ENCODE assay signal across 23 mouse cellular contexts in genomic region chr7:49582551-49582950, GRCm38 (mm10). TPM values are rescaled to one million over a fixed set of nuclear protein-coding genes. Genes with fewer than 3 reads are reported as not detected.
"Had no signal": no experiment of that assay in that cellular context is flagged by ENCODE, and none has a peak within 500 bp of the region (broad histone marks: within the 10 kb centered on the region; RNA-seq: fewer than 3 reads in every experiment).

No protein-coding gene starts in this region.

- H3K9ac ChIP-seq: hindbrain, embryonic 12.5 days; liver, embryonic 12.5 days; midbrain, embryonic 15.5 days; neural tube, embryonic 12.5 days had no signal

- DNase-seq: kidney, adult 2 months; right cerebral cortex, adult 18-20 months; right cerebral cortex, postnatal 25 days; thymus, postnatal 36 days had no signal

- H3K4me2 ChIP-seq: hindbrain, embryonic 12.5 days; liver, embryonic 12.5 days; midbrain, embryonic 11.5 days; midbrain, embryonic 15.5 days; neural tube, embryonic 12.5 days had no signal

- H3K27ac ChIP-seq: hindbrain, embryonic 12.5 days; limb, embryonic 10.5 days; liver, embryonic 12.5 days; midbrain, embryonic 15.5 days; neural tube, embryonic 12.5 days had no signal

- H3K4me1 ChIP-seq: hindbrain, embryonic 12.5 days; limb, embryonic 10.5 days; liver, embryonic 12.5 days; megakaryocyte, embryonic 14.5 days; midbrain, embryonic 15.5 days; neural tube, embryonic 12.5 days had no signal

- H3K27me3 ChIP-seq: hindbrain, embryonic 12.5 days; liver, embryonic 12.5 days; megakaryocyte, embryonic 14.5 days; midbrain, embryonic 15.5 days; neural tube, embryonic 12.5 days had no signal

- H3K9me3 ChIP-seq: hindbrain, embryonic 12.5 days; limb, embryonic 10.5 days; liver, embryonic 12.5 days; midbrain, embryonic 15.5 days; neural tube, embryonic 12.5 days had no signal

- H3K4me3 ChIP-seq: hindbrain, embryonic 12.5 days; limb, embryonic 10.5 days; liver, embryonic 12.5 days; megakaryocyte, embryonic 14.5 days; midbrain, embryonic 15.5 days; neural tube, embryonic 12.5 days had no signal

- ATAC-seq: hindbrain, embryonic 16.5 days; liver, embryonic 12.5 days; midbrain, embryonic 15.5 days had no signal

RNA-seq across cellular contexts. Expression of gene Dbx1, which starts 54.1 kb away (rescaled TPM):
- total RNA-seq: layer of hippocampus, adult 8-10 months; layer of hippocampus, postnatal 14 days; left cerebral cortex, adult 18-20 months; left cerebral cortex, postnatal 10 days; monocyte, adult 5-6 weeks had no signal
- polyA plus RNA-seq: intestine, embryonic 14.5 days; kidney, adult 2 months; kidney, embryonic 16.5 days; large intestine, adult 2 months; limb, embryonic 10.5 days; liver, embryonic 12.5 days; liver, embryonic 16.5 days; small intestine, adult 2 months; thymus, postnatal 0 days had no signal
